Mouse (Mus musculus) kidney, postnatal 25 days (tissue): ENCODE measurements around the gene Dock6.
"Not testable (repeated sequence)": the region's sequence is repeated elsewhere in the genome, so short reads cannot be mapped to it uniquely, and the experiment has no call there.

Source experiments
- DNase-seq, 2 experiments: peaks; one replicate each; pipeline ENCODE4 v3.0.0; 2021; ENCODE audit warnings: mixed read lengths in 2 of 2

The Dock6 gene

GRCm38 (mm10) chr9:21852128-21853091, at the start of gene Dock6:
Gene Dock6 (minus strand): TSS chr9:21852635.
- DNase-seq = peak; percentile 92

GRCm38 (mm10) chr9:21901223-21901820, 48.9 kb upstream of the Dock6 start:
- DNase-seq = peak; percentile 74 to 76

- peak; percentile 21 to 49 for DNase-seq
Measured at GRCm38 (mm10) chr9:21889229-21889628, 36.8 kb upstream of the Dock6 start.

GRCm38 (mm10) chr9:21876601-21877000, 24.2 kb upstream of the Dock6 start:
- DNase-seq = no peak

GRCm38 (mm10) chr9:21872204-21872603, 19.8 kb upstream of the Dock6 start:
- no peak for DNase-seq

- DNase-seq = peak; percentile 55 to 66
Measured at GRCm38 (mm10) chr9:21870879-21871524, 18.6 kb upstream of the Dock6 start.

GRCm38 (mm10) chr9:21869290-21869689, 16.9 kb upstream of the Dock6 start:
- DNase-seq = peak; percentile 80 to 85

- DNase-seq = no peak
Measured at GRCm38 (mm10) chr9:21867726-21868125, 15.3 kb upstream of the Dock6 start.

GRCm38 (mm10) chr9:21866641-21867040, 14.2 kb upstream of the Dock6 start:
- DNase-seq = peak; percentile 66 to 87

- DNase-seq = no peak
Measured at GRCm38 (mm10) chr9:21865673-21866398, 13.4 kb upstream of the Dock6 start.

GRCm38 (mm10) chr9:21862181-21862580, 9.7 kb upstream of the Dock6 start:
- DNase-seq = no peak

- DNase-seq = not testable (repeated sequence)
Measured at GRCm38 (mm10) chr9:21860349-21860748, 7.9 kb upstream of the Dock6 start.

GRCm38 (mm10) chr9:21859606-21860005, 7.2 kb upstream of the Dock6 start:
- DNase-seq = peak in 1 of 2 experiments; percentile 33

GRCm38 (mm10) chr9:21858084-21858483, 5.6 kb upstream of the Dock6 start:
- peak; percentile 83 to 93 for DNase-seq

- DNase-seq = no peak
Measured at GRCm38 (mm10) chr9:21857501-21857900, 5.1 kb upstream of the Dock6 start.

- DNase-seq = peak in 1 of 2 experiments; percentile 45
Measured at GRCm38 (mm10) chr9:21854894-21855293, 2.5 kb upstream of the Dock6 start.

GRCm38 (mm10) chr9:21853961-21854360, 1.5 kb upstream of the Dock6 start:
- DNase-seq = peak in 1 of 2 experiments; percentile 23

- peak in 1 of 2 experiments; percentile 43 for DNase-seq
Measured at GRCm38 (mm10) chr9:21851084-21851483, 1.4 kb downstream of the Dock6 start.

GRCm38 (mm10) chr9:21849691-21850677, 2.5 kb downstream of the Dock6 start:
- peak in 1 of 2 experiments; percentile 71 for DNase-seq

GRCm38 (mm10) chr9:21847926-21848325, 4.5 kb downstream of the Dock6 start:
- no peak for DNase-seq

- DNase-seq = peak in 1 of 2 experiments; percentile 36
Measured at GRCm38 (mm10) chr9:21847425-21847824, 5.0 kb downstream of the Dock6 start.
